Mouse (Mus musculus) bone marrow macrophage, adult 2 months (primary cell): ENCODE data around the gene Psmb3.

ENCODE experiments used
- CTCF ChIP-seq: IDR thresholded peaks from 2 replicates; pipeline ENCODE4 v1.5.1; 2012; ENCODE audit warnings: low read depth, mild to moderate bottlenecking, low read length, moderate library complexity
- POLR2A ChIP-seq: IDR thresholded peaks from 2 replicates; pipeline ENCODE4 v1.6.1; 2012; ENCODE audit warnings: mild to moderate bottlenecking, low read depth, low read length, borderline replicate concordance

GRCm38 (mm10) chr11:97718281-97718860, 15.2 kb downstream of the Psmb3 start:
- no peak for TF ChIP-seq POLR2A
- no peak for TF ChIP-seq CTCF
